Mouse (Mus musculus) gastrocnemius, postnatal 4 days (tissue): ENCODE measurements around the gene 2310011J03Rik. TPM values are rescaled to one million over a fixed set of nuclear protein-coding genes. Genes with fewer than 3 reads are reported as not detected.

ENCODE experiments used
- DNase-seq, 2 experiments: peaks; one replicate each; pipeline ENCODE4 v3.0.0; 2021 to 2022; ENCODE audit warnings: low spot score in 2 of 2, mixed read lengths in 2 of 2
- total RNA-seq, 2 experiments: library from RNA; stranded (reverse); gene quantifications; 2 replicates each; pipeline ENCODE4 v1.2.3; 2021

The 2310011J03Rik gene
- total RNA-seq, 2 experiments from 2014 or later = 16.7 to 17.6 TPM

DNA sequence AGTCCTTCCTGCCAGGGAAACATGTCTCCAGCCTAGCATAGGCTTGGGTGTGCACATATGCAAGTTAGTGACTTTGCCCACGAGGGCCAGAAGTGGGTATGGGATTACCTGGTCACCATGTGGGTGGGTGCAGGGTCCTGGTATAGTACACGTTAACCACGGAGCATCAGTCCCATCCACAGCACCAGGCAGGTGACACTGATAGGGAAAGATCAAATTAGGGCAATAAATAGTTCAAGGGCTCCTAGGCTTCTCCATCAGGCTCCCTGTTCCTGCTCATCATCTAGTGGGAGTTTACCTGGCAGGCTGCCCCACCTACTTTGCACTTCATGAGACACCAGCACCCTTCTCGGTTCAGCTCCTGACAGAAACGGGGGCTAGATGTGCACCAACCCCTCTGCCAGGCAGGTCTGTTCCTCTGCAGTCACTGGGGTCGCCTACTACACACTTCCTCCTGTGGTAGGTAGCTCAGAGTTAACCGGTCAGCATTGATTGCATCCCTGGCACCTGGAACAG, 25.5 kb downstream of the 2310011J03Rik start:
- no peak for DNase-seq

DNA sequence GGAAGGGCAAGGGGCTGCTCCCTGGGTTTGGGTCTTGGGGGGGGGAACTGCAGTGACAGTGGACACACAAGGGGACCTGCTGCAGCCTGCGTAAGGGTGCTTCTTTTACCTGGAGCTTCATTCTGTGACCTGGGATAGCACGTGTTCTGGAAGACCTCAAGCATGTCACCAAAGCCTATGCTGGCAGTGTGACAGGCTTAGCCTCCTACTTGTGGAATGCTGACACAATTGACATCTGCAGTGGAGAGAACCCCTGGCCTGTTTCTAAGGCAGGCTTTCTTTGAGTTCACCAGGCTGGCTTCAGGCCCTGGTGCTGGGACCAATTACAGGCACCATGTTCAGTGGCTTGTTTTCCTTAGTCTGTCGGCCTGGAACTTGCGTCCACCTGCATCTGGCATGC, 26.0 kb downstream of the 2310011J03Rik start:
- DNase-seq = no peak

DNA sequence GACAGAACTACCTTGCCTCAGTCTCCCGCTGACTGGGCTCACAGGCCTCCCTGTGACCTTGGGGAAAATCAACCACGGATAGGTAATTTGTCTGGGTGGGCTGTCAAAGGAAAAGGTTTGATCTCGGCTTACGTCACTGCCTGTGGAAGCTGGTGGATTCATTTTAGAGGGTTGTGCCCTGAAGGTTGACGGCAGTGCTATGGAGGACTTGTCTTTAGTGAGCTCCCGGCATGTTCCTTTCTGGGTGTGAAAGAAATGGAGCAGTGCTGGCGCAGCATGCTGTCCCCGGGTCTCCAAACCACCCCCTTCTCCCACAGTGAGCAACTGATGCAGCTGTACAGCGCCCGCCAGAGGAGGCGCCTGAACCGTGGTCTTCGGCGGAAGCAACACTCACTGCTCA, 27.0 kb downstream of the 2310011J03Rik start:
- DNase-seq = no peak

DNA sequence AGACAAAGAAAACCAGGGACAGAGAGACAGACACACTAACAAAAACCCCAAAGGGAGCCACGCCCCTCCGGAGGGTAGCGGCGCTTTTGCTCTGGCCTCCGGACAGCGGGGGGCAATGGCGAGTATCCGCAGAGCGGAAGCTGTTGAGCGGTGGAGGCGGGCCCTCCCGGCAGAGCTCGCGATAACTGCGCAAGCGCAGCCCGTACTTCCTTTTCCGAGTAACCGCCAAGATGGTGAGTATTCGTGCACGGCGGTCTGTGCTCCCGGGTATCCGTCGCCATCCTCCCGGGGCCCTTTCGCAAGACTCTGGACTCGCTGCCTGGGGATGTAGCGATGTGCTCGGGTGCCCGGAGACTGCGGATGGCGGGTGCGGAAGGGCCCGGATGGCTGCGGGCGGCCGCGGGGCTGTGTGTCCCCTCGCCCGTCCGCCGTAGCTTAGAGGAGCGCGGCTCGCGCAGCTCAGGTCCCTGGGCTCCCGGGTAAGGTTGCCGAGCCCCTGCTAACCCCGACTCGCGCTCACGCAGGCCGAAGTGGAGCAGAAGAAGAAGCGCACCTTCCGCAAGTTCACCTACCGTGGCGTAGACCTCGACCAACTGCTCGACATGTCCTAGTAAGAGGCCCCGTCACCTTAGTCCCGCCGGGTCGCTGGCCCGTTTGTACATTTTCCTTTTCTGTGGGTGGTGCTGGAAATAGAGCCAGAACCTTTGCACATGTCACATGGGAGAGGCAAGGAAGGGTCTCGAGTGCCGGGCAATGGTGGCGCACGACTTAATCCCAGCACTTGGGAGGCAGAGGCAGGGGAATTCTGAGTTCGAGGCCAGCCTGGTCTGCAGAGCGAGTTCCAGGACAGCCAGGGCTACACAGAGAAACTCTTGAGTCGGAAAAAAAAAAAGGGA, 27.8 kb downstream of the 2310011J03Rik start, which contains the start of gene Rps15:
TSS of gene Rps15 (plus strand) at position 203 of the 896 bp plus-strand sequence.
- DNase-seq = peak; percentile 93 to 96

DNA sequence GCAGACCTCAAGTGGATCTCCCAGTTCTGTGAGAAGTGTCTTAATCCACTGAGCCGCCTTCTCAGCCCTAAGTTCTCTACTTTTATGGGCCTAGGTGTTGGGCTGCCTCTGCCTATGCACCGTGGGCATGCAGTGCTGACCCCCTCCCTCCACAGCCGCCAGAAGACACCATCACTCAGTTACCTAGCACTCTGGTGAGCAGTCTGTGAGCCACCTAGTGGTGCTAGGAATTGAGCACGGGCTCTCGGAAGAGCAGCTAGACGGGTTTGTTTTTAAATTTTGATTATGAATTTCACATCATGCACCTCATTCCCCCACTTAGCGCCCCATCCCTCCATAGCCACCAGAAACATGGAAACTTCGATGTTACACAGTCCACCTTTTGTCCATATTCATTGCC, 31.7 kb downstream of the 2310011J03Rik start:
- DNase-seq = no peak

DNA sequence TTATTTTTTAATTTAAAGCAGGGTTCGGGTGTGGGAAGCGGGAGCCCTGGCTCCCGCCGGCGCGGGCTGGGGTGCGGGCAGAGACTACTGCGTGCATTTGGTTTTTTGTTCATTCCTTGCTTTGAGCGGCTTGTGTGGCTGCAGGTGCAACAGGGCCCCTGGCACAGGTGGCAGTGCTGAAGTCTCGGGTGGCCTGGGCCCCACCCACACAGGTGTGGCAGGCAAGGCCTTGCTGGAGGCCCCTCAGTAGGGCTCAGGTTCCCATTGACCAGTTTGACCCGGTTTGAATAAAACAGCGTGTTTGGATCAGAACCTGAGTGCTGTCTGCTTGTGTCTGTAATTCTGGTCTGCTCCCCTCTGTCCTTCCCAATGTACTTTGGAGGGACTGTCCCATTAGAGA, 32.2 kb downstream of the 2310011J03Rik start:
- DNase-seq = no peak

DNA sequence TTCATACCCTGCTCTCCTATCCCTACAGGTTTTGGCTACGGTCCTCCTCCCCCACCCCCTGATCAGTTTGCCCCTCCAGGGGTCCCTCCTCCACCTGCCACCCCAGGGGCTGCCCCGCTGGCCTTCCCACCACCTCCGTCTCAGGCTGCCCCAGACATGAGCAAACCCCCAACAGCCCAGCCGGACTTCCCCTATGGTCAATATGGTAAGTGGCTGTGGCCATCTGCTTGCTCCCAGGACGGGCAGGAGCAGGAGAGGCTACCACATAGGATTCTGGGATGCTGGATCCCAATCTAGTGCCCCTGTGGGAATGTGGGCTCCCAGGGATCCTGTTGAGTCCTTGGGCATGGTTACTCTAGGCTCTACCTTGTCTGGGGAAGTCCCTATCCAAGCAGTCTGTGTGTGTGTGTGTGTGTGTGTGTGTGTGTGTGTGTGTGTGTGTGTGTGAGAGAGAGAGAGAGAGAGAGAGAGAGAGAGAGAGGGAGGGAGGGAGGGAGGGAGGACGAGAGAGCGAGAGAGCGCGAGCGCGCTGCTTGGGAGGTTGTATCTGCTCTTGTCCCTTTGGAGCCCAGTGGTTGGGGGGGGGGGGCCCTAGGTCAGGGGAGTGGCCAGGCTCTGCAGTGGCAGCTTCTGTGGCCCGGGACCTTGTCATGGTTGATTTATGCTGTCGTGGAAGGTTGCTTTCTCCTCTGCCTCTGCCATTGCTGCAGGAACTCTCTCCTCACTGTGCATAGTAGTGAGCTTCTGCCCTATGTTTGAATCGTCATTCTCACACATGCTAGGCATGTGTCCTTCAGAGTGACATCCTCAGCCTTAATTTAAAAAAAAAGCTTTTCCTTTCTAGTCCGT, 34.9 kb downstream of the 2310011J03Rik start:
- no peak for DNase-seq

DNA sequence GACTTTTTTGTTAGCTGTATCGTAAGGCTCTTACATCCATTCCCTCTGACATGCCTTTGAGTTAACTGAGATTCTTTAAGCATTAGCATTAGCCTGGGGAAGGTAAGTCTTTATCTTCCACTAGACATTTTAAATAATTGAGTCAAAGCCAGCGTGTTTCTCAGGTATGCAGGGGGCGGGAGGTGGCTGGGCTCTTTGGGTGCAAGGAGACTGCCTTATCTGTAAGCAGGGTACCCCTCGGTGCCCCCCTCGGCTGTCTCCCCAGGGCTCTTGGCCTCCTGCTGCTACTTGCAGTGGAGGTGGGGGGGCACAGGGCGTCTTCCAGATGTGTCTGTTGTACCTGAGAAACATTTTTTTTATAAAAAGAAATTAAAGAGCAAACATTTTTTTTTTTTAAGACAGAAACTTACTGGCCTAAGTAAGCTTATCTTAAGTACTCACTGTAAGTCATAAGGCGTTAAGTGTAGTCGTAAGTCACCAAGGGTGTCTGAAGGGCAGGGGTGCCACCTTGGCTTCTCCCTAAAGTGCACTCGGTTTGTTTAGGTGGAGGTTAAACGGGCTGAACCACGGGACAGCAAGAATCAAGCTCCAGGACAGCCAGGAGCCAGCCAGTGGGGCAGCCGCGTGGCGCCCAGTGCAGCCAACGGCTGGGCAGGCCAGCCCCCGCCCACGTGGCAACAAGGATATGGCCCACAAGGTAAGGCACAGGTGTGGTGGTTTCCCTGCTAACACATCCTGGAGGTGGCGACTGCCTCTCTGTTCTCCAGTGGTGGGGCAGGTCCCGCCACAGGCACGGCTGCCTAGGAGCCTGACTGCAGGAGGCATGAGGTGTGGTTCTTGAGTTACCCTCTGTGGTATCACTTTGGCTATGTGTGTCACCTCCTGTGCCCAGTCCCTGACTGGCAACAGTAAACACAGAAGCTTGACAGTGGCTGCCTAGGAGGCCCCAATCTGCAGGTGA, 37.6 kb downstream of the 2310011J03Rik start:
- no peak for DNase-seq

DNA sequence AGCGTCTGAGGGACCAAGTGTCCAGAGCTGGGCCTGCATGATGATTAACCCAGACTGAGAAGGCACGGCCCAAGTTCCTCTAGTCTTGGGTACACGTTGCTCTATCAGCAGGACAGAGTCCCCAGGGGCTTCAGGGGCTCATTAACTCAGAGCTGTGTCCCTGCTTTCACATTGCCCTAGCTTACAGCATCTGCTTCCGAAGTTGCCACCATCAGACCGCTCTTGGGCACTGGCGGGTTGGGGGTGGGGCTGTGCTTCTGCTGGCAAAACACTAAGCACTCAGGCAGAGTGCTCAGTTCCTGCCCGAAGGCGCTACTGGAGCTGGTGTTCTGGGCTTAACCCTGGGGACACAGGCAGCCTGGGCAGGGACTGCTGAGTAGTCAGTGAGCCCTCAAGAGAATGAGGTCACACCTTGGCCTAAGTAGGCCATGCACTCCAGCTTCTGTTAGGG, 38.4 kb downstream of the 2310011J03Rik start:
- DNase-seq = no peak

DNA sequence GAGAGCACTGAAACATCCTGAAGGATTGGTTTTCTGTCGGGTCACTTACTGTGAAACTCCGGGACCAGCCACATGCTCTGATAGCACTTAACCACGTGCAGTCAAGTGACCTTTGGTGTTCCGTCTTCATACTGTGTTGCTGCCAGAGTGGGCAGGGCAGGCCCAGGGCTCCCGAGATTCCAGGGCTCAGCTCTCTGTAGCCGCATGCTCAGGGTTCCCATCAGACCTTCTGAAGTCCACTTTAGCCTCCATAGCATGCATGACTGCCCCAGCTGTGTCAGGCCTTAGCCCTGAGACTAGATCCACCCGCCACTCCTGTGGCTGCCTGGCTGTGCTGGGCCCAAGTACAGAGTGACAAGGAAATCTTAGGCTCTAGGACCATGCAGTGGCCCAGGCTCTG, 39.0 kb downstream of the 2310011J03Rik start:
- DNase-seq = no peak

DNA sequence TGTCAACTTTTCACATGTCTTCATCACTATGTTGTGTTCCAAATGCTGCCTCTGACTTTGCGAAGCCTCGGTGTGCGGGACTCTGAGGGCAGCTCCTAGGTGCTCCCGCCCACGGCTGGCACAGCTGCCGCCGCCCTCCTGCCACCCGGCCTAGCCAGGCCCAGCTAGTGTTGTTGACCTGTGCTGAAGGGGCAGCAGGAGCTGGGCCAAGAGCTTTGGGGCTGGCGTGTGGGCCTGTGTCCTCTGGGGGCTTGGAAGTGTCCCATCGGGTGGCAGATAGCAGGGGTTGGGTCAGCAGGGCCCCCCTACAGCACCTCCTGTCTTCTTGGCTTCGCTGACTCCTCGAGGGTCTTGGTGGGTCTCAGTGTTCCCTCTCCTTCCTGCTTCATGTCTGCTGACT, 41.1 kb downstream of the 2310011J03Rik start:
- no peak for DNase-seq

DNA sequence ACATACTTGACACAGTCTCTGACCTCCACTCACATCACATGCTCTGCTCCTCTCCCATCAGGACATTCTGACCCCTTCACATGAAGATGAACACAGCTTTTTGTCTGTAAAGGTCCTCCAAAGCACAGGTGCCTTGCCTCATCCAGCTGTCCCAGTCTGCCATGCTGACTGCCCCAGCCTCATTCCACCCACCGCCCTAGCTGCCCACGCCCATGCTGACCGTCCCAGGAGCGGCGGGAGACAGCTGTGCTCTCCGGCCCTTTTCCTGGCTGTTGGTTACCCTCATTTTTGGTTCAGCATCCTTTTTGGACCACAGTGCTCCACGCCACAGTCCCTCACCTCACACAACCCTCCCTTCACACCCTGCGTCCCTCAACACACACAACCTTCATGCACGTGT, 41.9 kb downstream of the 2310011J03Rik start:
- no peak for DNase-seq

DNA sequence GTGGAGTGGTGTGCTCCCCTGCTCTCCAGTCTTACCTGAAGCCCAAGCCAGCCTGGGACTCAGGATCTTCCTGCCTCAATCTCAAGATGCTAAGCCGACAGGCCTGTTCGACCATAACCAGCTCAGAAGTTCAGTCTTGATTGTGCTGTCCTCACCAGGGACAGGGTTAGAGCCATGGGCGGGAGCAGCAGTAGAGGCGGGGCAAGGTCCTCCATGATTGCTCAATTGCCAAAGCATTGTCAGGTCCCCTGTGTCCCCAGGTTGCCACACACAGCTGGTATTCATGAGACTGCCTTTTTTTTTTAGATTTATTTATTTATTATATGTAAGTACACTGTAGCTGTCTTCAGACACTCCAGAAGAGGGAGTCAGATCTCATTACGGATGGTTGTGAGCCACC, 44.1 kb downstream of the 2310011J03Rik start:
- DNase-seq = no peak

DNA sequence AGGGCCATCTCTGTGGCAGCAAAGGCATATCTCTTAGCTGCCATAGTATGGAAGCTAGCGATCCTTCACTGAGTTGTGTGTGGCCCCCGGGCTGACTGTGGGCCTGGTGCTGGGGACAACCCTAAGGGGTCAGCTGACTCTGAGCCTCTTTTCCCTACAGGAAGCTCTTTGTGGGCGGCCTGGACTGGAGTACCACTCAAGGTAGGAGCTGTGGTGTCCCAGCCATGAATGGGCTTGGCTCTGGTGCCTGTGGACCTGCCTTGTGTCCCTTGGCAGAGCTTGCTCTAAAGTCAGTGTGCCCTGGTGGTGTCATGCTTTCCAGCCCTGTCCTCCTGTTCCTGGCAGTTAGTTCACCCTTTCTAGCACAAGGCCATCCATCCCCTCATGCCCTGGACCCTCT, 46.5 kb downstream of the 2310011J03Rik start:
- no peak for DNase-seq

DNA sequence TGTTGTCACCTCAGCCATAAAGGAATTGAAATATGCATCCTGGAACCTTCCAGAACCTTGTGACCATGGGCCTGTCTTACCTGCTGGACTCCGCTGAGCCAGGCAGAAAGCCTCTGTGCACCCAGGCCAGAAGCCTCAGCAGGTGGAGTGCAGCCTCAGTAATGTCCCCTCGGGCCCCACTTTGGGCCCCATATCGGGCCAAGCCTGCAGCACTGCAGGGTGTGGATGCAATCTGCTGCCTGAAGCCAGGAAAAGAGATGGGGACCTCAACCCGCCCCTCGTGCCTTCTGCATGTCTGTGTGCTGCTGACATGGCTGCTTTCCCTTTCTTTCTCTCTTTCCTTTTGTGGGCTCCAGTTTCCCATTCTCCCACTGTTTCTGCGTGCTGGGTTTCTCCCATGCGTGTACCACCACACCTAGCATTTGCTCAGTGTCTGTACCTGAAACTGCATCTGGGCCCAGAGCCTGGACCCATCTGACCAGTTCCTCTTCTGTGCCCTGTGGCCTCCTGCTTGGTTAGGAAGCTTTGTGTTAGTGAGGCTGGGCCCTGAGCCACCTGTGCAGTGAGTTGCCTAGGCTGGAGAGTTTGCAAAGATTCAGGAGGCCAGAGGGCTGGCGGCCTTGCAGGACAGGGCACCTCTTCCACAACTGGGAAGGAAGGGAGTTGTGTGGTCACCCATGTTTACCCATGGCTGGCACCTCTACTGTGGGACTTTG, 48.3 kb downstream of the 2310011J03Rik start:
- no peak for DNase-seq

DNA sequence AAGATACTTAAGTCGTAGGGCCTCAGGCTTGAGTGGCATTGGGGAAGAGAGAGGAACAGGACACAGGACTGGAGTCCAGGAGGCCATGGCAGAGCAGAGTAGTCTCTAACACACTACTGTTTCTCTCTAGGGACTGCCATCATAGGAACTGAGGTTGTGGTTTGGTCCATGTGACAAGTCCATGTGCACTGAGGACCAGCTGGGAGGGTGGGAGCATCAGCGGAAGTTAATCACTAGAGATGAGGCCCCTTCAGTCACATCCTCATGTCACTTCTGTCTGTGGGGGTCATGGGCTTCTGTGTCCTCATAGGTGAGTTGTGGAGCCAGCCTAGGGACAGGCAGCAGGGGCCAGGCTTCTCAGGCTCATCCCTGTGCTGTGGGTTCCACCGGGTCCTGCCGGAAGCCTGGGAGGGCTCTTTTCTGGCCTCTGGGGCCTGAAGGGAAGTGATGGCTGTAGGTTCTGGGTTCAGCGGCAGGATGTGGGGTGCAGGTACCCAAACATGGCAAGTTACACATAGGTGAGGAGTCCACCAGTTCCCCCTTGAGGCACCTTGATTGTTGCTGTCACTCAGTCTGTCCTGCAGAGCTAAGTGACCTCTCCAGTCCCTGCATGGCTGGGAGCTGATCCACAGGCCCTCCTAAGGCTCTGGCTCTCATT, 49.0 kb downstream of the 2310011J03Rik start:
- DNase-seq = no peak

DNA sequence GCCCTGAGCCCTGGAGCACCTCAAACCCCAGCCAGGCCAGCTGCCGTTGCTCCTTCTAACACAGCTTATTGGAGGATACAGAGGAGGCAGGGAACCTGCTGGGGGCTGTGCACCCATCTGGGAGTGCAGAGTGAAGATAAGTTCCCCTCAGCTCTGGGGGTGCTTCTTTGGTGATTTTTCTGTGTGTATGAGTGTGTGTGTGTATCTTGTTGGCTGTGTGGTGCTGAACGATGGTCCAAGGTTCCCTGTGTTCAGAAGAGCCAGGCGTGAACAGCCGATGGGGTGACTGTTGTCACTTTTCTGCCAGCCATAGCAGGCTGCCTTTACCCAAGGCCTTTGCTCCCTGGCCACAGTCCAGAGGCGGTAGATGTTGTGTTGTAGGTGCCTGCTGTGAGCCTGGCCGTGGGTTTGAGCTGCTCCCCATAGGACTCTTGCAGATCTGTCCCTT, 49.6 kb downstream of the 2310011J03Rik start:
- no peak for DNase-seq

DNA sequence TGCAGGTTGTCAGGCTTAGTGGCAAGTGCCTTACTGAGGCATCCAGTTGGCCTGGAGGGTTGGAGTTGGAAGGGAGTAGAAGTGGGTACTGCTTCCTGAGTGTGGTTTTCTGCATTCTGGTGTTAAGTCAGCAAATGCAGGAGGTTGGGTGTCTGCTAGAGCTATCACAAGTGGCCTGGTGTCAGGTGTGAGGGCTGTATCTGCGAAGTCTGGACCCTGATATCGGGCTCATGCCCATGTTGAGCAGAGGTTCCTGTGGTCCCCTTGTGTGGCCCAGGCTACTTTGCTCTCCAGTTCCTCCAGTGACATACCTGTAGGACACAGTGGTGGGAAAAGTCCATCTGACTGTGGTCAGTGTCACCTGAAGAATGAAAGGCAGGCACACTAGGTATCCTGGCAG, 50.2 kb downstream of the 2310011J03Rik start:
- DNase-seq = no peak
